Mouse (Mus musculus): ENCODE data around the gene Rbms3.

DNA sequence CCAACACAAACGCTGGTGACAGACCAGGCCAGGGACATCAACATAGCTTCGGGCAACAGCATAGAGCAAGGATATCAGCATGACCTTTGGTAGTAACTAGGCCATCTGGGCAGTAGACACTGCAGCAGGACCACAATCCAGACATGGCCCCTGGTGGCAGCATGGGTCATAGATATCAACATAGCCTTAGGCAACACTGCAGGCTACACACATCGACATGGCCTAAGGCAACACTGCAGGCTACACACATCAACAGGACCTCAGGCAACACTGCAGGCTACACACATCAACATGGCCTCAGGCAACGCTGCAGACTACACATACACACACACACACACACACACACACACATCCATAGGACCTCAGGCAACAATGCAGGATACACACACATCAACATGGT is 261.7 kb downstream of the Rbms3 start:
- TF ChIP-seq CTCF (IDR thresholded peaks at IDR 0.05): no peak
- TF ChIP-seq EP300 (IDR thresholded peaks at IDR 0.05): no peak
